In genomic region chr2:129258475-129259211, GRCm38 (mm10) we compare ENCODE assay signal across 8 mouse cellular contexts. TPM values are rescaled to one million over a fixed set of nuclear protein-coding genes. Genes with fewer than 3 reads are reported as not detected.
DNase-seq lines count a peak whose midpoint lies in the region; ATAC-seq and TF ChIP-seq lines count a peak whose summit lies in the region.

No protein-coding gene starts in this region.

- ATAC-seq in midbrain, embryonic 12.5 days (ENCODE audit: low FRiP score, low read depth) = peak; percentile 79; the same call in 1 of the 2 replicates

- peak; percentile 90 for TF ChIP-seq CTCF in gastrocnemius, adult 2 months (IDR thresholded peaks at IDR 0.05)
- peak; percentile 80 for TF ChIP-seq CTCF in kidney, adult 2 months (conservative IDR thresholded peaks at IDR 0.05; ENCODE audit: insufficient read depth, insufficient read length, low read depth, low read length)

- no peak overlapping the region for H3K4me2 ChIP-seq in midbrain, embryonic 12.5 days (replicated peaks)

- no peak overlapping the region for H3K27ac ChIP-seq in gastrocnemius, adult 2 months
- no peak overlapping the region for H3K27ac ChIP-seq in kidney, adult 2 months (ENCODE audit: insufficient read depth, low read depth, low read length)
- H3K27ac ChIP-seq in limb, embryonic 10.5 days = peak overlapping the region; percentile 22; the same call in 1 of the 2 replicates
- H3K27ac ChIP-seq in midbrain, embryonic 12.5 days (replicated peaks) = no peak overlapping the region

- intact Hi-C loops in gastrocnemius, adult 2 months (cut with DNase I) = loop anchor here (1.0 to 10.0 kb wide), 4 partner anchors 84 to 310 kb away; no protein-coding TSS in a partner anchor

- no peaks in the 10 kb centered on the region for H3K27me3 ChIP-seq in kidney, adult 2 months (replicated peaks; ENCODE audit: control insufficient read depth, insufficient read depth, low read length)
- H3K27me3 ChIP-seq in limb, embryonic 10.5 days (ENCODE audit: low read depth, poor library complexity, severe bottlenecking) = no peaks in the 10 kb centered on the region
- H3K27me3 ChIP-seq in midbrain, embryonic 12.5 days = no peaks in the 10 kb centered on the region

- H3K36me3 ChIP-seq in kidney, adult 2 months (ENCODE audit: control insufficient read depth, insufficient read depth, low read length) = no peaks in the 10 kb centered on the region
- no peaks in the 10 kb centered on the region for H3K36me3 ChIP-seq in limb, embryonic 10.5 days
- no peaks in the 10 kb centered on the region for H3K36me3 ChIP-seq in midbrain, embryonic 12.5 days

- DNase-seq in ovary, postnatal 14 days (ENCODE audit: low spot score) = peak; percentile 75
- no peak for DNase-seq in ovary, adult 18-20 months (ENCODE audit: low spot score)
- peak; percentile 89 to 95 for DNase-seq in cerebellum, postnatal 10 days
- DNase-seq in gastrocnemius, adult 2 months = peak; percentile 49
- DNase-seq in kidney, adult 2 months = peak; percentile 81
- peak; percentile 66 for DNase-seq in limb, embryonic 10.5 days (ENCODE audit: low spot score)
- peak; percentile 58 to 76 for DNase-seq in spleen, postnatal 10 days (ENCODE audit: low spot score in 2 of 2)

- TF ChIP-seq POLR2A in kidney, adult 2 months (IDR thresholded peaks at IDR 0.05; ENCODE audit: low read depth, low read length) = no peak

- H3K9me3 ChIP-seq in limb, embryonic 10.5 days (replicated peaks) = no peaks in the 10 kb centered on the region
- no peaks in the 10 kb centered on the region for H3K9me3 ChIP-seq in midbrain, embryonic 12.5 days

- no peaks in the 10 kb centered on the region for H3K4me1 ChIP-seq in kidney, adult 2 months (ENCODE audit: control insufficient read depth, insufficient read depth, low read length)
- H3K4me1 ChIP-seq in limb, embryonic 10.5 days = peaks cover 23% of the 10 kb centered on the region
- H3K4me1 ChIP-seq in midbrain, embryonic 12.5 days = no peaks in the 10 kb centered on the region

- WGBS in kidney, adult 2 months = 34% methylated on average over 7 of the region's 7 CpGs
- WGBS in limb, embryonic 10.5 days = 44% methylated on average over 7 of the region's 7 CpGs
- 36% methylated on average over 7 of the region's 7 CpGs for WGBS in midbrain, embryonic 12.5 days

- H3K9ac ChIP-seq in midbrain, embryonic 12.5 days (replicated peaks) = no peak overlapping the region

- H3K4me3 ChIP-seq in gastrocnemius, adult 2 months = no peak overlapping the region
- H3K4me3 ChIP-seq in kidney, adult 2 months (ENCODE audit: insufficient read depth, low read depth, low read length) = no peak overlapping the region
- no peak overlapping the region for H3K4me3 ChIP-seq in limb, embryonic 10.5 days
- H3K4me3 ChIP-seq in midbrain, embryonic 12.5 days = no peak overlapping the region

RNA-seq across cellular contexts. Expression of gene Ckap2l, which starts 38.4 kb away (rescaled TPM):
- total RNA-seq in gastrocnemius, adult 2 months (2021) = under 1 TPM in 1 of 2 experiments, not detected in 1; 0.06 TPM
- polyA plus RNA-seq in kidney, adult 2 months (2012; rRNA removed) = 0.07 and 0.13 TPM in 2 replicates
- 56.4 and 62.8 TPM in 2 replicates for polyA plus RNA-seq in limb, embryonic 10.5 days (2016; fragmentation: Nextera tagmentation; extraction: Ambion mirVana)
- 46.0 and 48.5 TPM in 2 replicates for polyA plus RNA-seq in midbrain, embryonic 12.5 days (2016; fragmentation: Nextera tagmentation; extraction: Ambion mirVana)

RNA-seq across cellular contexts. Expression of gene Il1a, which starts 51.1 kb away (rescaled TPM):
- not detected for total RNA-seq in gastrocnemius, adult 2 months (2021)
- not detected in 2 replicates for polyA plus RNA-seq in kidney, adult 2 months (2012; rRNA removed)
- not detected in 2 replicates for polyA plus RNA-seq in limb, embryonic 10.5 days (2016; fragmentation: Nextera tagmentation; extraction: Ambion mirVana)
- polyA plus RNA-seq in midbrain, embryonic 12.5 days (2016; fragmentation: Nextera tagmentation; extraction: Ambion mirVana) = 0.39 TPM in 1 of 2 replicates, not detected in the other

Comparison
In these comparisons a context has a peak if more than half of its experiments do, and no peak if none do; other contexts are left out.
1. RNA of gene Ckap2l, which starts 38.4 kb away (polyA plus RNA-seq): 56.4 to 62.8 TPM in limb, embryonic 10.5 days and 46.0 to 48.5 TPM in midbrain, embryonic 12.5 days; 0.07 to 0.13 TPM in kidney, adult 2 months; every median in the first group is over 10 times any median in the second.